Mouse (Mus musculus): ENCODE measurements around the gene Btbd2.

DNA sequence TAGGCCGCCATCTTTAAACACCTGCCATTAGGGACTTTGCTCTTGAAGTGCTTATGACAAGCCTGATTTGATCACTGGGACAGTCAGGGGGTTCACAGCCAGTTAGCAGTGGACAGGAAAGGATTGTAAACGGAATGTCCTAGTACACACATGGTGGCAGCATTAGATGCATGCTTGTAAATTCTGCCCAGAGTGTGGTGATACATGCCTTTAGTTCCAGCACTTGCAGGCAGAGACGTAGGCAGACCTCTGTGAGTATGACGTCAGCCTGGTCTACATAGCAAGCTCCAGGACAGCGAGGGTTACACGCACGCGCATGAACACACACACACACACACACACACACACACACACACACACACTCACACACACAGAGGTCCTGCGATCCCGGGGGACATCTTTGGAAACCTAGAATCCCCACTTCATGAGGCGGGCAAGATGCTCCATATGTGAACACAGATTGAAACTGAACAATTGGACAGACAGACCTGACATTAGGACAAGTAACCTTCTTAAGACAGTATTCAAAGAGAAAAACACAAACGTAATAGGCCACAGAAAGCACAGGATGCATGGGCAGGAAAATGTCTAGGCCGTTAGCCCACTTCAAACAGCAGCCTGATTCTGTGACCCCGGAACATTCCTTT lies 1.4 kb upstream of the Btbd2 start:
- TF ChIP-seq CTCF (conservative IDR thresholded peaks at IDR 0.05; ENCODE audit: low read length) = no peak
- no peak for TF ChIP-seq POU5F1 (IDR thresholded peaks at IDR 0.05; ENCODE audit: borderline replicate concordance, low read length)
- TF ChIP-seq NANOG (IDR thresholded peaks at IDR 0.05; ENCODE audit: borderline replicate concordance, low read length) = no peak

Measured in E14TG2a.4 (cell line).